Mouse (Mus musculus) 3T3-L1 (cell line): ENCODE results near the gene Ppp6r2.

ENCODE experiments used
- DNase-seq: peaks from one replicate; pipeline ENCODE4 v3.0.0-alpha.2; 2015; ENCODE audit warnings: low read depth, low spot score

Ppp6r2 gene

DNA sequence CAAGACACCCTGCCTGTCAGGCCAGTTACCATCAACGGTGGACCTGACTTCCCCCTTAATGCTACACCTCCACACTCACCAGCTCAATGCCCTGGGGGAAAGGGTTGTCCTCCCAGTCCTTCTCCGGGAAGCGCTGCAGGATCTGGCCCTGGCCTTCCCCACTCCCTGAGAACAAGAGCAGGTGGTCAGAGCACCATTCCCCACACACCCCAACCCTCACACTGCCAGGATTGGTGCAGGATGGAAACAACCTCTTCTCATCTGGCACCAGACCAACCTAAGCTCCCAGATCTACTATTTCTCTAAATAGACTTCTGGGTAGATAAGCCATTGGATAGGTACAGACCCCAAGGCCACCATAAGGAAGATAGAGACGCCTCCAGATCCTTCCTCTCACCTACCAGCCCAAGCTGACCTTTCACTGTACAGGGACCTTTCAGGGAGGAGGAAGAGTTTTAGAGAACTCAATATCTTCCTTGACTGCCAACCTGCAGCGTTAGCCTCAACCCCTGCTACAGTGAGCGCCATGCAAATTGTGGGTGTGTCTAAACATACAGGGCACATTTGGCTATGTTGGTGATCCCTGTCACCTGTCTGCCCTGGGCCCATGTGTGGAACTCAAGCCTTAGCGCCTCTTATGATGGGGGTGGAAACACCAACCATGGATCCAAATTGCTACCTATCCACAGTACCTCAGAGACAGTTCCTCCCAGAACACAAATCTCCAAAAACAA is 97.2 kb downstream of the Ppp6r2 start:
- no peak for DNase-seq

DNA sequence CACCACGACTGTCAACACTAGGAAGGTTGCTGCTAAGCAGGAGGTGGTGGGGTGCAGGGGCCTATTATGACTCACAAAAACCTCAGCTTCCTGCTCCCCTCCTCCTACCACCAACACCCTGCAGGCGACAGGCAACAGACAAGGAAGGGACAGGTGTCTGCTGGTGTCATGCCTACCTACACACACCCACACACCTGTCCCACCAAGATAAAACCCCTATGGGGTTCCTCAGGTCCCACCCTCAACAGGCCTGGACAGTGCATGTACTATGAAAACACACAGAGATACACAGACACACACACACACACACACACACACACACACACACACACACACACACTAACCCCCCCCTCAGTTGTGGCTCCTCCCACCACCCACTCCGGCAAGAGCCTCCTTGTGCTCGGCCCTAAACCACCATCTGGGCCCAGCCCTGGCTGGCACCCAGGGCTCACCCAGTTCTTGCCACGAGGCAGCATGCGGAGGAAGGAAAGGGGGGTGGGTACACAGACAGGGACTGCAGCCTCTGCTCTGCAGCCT is 98.7 kb downstream of the Ppp6r2 start:
- peak; percentile 43 for DNase-seq

DNA sequence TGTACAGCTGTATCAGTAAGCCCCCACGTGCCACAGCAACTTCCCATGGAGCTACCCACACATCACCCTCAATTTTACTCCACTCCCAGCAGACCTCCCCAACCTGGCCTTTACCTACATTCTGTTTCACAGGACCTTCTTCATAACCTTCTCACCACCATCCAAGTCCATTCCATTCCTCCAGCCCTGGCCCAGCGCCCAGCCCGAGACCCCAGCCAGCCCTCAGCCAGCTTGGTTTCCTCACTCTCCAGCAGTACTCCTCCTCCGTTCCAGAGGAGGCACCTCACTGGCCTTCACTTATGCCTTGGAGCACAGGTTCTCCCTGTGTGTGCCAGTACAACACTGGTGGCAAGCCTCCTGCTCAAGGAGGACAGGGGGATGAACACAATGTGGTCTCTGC is 102.0 kb downstream of the Ppp6r2 start:
- DNase-seq, result no peak

DNA sequence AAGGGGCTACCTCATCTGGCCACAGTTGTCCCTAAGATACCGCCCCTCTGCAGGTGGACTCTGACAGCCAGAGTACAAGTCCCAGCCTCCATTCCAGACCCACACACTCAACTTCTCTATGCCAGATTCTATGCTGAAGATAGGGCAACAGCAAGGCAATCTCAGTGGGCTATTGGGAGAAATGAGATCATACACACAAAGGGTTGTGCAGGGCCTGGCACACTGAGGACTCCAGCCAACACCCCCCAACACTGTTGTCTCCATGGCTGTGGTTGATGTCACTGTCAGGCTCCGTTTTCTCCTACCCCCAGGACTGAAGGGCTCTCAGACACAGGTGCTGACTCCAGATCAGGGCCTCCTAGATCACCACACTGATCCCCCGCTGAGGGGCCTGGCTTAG is 102.8 kb downstream of the Ppp6r2 start:
- no peak for DNase-seq

DNA sequence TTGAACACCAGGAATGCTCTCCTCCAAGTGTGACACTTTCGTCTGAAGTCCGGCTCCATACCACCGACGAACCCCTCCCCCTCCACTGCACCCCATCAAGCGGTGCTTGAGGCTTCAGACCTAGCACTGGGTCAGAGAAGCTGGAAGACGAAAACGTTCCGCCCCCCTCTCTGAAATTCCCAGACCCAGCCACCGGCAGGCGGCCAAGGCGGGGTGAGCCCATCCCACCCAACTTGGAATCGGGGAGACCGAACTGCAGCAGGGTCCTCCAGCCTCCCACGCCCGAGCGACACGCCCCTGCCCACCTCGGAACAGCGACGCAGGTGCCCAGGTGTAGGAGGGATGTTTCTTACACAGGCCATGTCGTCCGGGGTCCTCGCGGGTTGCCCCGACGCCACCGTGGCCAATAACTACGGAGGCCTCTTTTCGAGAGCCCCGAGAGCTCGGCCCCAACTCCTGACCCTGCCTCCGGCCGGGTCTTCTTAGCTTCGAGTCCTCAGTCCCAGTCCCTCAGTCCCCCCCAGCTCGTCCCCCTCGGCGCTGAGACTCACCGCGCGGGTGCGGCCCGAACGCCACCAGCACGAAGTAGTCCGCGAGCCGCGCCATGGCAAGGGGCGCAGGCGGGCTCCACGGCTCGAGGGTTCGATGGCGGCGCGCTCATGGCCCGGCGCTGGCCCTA is 103.3 kb downstream of the Ppp6r2 start:
- DNase-seq, result peak; percentile 17

DNA sequence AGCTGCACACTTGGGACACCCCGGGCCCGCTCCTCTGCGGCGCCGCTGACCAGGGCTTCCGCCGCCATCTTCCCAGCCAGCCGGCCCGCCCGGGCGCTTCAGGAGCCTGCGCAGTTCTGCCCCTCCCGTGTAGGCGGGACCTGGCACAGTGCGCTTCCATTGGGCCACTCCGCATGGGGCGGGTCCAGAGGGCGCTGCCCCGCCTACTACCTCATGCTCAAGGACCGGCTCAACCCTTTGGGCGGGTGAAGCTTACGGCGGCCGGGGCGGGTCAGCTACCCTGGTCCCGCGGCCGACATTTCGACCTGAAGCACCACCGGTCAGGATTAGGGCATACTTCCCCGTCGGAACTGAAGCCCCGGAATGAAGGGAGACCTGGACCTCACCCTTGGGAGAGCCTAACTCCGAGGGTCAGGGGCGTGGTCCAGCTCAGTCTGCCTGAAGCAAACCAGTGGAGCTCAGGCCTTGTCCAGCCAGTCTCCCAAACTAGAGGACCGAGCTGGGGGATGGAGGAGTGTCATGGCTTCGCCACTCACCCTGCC is 103.9 kb downstream of the Ppp6r2 start, which contains the start of gene Sbf1:
Gene Sbf1 (minus strand): TSS at position 122 of the 542 bp plus-strand sequence.
- DNase-seq, result peak; percentile 97

DNA sequence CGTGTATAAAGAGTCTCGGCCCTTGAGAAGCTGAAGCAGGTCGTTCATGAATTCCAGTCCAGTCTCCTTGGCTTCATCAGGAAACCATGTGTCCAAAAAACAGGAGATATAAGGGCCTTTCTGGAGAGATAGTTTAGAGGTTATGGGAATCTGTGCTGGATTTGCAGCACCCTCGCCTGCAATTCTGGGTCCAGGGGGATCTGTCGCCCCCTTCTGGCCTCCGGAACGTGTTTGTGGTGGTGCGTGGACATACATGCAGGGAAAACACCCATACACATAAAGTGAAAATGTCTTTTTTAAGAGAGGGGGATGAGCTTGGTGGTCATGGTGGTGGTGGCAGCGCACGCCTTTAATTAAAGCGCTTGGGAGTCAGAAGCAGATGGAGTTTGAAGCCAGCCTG is 104.8 kb downstream of the Ppp6r2 start:
- DNase-seq, result peak; percentile 41

DNA sequence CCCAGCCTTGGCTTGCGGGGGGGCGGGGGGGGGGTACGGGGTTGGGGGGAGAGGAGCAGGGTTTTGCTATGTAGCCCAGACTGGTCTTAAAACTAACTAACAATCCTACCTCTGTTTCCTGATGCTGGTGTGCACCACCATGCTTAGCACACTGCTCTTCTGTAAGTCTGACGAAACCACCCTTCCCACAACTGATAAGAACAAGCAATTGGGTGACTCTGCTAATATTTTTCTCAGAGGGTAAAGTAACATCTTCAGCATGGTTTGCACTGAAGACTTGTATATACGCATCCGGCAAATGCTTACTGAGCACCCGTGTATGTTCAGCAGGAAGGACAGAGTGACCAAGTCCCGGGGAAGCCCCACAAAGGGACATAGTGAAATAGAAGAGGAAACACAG is 109.9 kb downstream of the Ppp6r2 start:
- no peak for DNase-seq

DNA sequence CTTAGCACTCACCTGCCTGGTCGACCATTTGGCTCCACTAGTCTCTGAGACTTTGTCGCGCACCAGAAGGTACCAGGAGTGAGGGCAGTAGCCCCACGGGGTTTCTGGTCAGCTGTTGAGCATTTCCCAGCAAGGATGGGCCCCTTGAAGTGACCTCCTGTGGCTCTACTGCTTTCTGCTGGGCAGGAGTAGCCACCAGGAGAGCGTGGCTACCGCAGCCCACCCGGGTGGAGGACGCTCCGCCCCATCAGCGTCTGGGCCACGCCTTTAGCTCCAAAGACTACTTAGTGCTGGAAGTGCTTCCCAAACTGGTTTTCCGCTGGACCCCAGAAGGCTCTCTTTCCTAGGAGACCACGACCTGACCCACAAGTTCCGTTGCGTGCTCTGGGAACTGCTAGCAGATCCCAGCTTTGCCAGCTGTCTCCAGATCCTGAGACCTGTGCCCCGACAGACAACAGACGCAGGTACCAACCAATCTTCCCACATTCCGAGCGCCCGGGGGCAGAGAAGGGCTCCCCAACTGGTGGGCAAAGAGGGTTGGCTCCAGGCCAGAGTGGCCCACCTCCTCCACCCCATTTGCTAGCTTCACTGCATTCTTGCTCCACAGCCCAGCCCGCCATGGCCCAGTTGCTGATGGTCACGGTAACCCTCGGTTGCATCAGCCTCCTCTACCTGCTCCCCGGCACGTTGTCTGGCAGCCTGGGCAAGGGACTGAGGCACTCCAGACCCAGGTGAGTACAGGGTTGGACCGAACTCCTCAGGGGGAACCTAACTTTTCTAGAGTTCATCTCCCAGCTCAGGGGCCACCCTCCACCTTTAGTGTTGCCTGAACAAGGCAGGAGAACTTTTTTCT is 111.5 kb downstream of the Ppp6r2 start, which contains the start of gene Adm2:
Gene Adm2 (plus strand): TSS at position 51 of the 853 bp plus-strand sequence.
- DNase-seq, result no peak

DNA sequence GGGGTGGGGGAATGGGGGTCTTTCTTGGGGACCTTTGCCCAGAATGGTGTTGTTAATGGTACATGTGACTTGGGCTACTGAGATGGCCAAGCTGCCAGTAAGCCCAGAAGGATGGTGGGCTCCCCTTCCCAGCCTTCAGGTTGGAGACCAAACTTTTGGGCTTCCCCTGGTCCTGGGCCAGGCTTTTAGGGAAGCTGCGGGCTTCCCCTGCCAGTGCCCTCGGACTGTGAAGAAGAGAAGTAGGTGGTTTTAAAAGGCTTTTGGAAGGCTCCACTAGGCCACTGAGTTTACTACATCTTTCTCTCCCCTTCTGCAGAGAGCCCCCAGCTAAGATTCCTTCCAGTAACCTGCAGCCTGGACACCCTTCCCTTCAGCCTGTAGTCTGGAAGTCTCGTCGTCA is 112.3 kb downstream of the Ppp6r2 start:
- DNase-seq, result no peak

DNA sequence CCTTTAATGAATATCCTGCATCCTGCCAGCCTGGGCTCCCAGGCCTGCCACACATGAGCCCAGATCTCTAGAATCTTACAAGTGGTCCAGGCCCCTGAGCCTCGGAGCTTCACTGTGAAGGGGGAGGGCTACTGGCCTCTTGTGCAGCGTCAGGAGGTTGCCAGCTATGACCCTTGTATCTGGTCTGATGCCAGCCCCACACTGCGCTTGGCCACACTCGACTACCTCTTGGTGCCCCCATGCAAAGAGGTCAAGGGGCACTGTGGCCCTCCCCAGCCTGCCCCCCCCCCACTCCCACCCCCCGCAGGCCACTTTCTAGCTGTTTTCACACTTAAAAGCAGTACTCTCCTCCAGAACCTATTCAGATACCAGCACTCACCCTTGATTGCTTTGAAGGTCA is 115.1 kb downstream of the Ppp6r2 start:
- no peak for DNase-seq

DNA sequence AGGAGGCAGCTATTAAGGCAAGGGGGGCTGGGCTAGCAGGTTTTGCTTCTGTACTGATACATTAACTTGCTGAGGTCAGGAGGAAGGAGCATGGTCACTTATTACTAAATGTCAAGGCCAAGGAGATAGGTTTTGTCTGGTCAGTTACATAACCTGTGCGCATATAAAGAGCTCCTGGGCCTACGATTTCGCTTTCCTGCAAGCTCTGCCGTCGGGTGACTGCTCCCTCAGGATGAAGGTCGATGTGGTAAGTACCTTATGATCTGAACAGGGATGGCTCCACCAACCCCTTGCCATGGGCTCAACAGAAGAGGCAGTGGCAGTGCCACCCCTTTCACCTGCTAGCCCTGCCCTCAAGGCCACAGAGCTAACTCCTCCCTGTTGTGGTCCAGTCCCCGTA is 122.9 kb downstream of the Ppp6r2 start, which contains the start of gene Miox:
Gene Miox (plus strand): TSS at position 128 of the 400 bp plus-strand sequence.
- DNase-seq, result no peak

DNA sequence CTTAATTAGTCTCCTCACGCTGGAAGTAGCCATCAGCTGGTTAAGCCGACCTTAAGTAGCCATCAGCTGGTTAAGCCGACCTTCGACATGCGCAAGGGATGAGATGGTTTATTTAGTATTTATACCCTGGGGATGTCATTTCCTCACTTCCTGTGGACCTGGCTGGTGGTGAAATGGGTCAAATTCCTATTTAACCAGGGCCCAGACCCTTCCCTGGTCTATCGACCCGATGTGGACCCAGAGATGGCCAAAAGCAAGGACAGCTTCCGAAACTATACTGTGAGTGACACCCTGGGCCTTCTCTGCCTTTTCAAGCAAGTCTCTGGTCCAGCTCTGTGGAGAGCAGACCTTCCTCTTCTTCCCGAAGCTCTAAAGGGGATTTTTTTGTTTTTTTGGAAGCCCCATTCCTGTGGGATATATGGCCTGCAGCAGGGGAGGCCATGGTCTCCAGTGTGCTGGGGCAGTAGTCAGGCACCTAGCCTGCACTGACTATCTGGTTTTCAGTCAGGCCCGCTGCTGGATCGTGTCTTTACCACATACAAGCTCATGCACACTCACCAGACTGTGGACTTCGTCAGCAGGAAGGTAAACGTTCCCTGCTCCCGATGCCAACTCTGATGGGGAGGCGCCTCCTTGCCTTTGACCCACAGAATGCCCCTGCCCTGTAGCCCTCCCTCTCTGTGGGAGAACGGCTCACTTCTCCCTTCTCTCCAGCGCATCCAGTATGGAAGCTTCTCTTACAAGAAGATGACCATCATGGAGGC is 123.6 kb downstream of the Ppp6r2 start:
- no peak for DNase-seq

DNA sequence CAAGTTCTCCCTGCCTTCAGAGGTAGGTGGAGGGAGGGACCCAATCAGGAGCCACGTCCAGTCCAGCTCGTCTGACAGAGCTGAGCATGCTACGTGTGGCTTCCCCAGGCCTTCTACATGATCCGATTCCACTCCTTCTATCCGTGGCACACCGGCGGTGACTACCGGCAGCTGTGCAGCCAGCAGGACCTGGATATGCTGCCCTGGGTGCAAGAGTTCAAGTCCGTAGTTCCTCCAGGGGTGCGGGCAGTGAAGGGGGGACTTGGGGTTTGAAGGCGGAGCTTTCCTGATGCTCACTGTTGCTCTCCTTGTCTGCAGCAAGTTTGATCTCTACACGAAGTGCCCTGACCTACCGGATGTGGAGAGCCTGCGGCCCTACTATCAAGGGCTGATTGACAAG is 125.1 kb downstream of the Ppp6r2 start:
- DNase-seq, result no peak
